Mouse (Mus musculus) cerebellum, adult 8-10 months (tissue): ENCODE measurements around the gene Rbm19.
"Not testable (repeated sequence)": the region's sequence is repeated elsewhere in the genome, so short reads cannot be mapped to it uniquely, and the experiment has no call there.

Source experiments
- DNase-seq: peaks from one replicate; pipeline ENCODE4 v3.0.0; 2022

Gene Rbm19

GRCm38 (mm10) chr5:120116261-120117050, at the start of gene Rbm19:
Gene Rbm19, plus strand, starts transcription at chr5:120116465.
- peak; percentile 91 for DNase-seq

- no peak for DNase-seq
Measured at GRCm38 (mm10) chr5:120067266-120067665, 49.0 kb upstream of the Rbm19 start.

DNA sequence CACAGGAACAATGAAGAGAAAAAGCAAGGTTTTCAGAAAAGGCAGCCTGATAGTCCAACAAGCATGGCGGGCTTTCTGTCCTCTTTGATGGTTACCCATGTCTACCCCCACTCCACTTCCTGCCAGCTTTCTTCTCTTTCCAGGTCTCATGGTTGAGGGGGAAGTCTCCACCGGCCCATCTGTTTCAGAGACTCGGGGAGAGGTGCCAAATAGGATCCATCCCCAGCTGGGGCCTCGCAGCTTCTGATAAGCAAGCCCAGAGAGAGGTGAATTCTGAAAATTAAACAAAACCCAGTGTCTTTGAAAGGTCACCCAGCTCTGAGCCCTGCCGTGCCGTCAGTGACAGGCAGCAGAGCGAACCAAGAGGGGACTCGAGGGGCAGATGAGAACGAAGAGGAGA, 42.2 kb upstream of the Rbm19 start:
- no peak for DNase-seq

GRCm38 (mm10) chr5:120080027-120080426, 36.2 kb upstream of the Rbm19 start:
- DNase-seq, result no peak

GRCm38 (mm10) chr5:120080468-120080867, 35.8 kb upstream of the Rbm19 start:
- DNase-seq, result no peak

GRCm38 (mm10) chr5:120088561-120088960, 27.7 kb upstream of the Rbm19 start:
- DNase-seq, result peak; percentile 75

GRCm38 (mm10) chr5:120094602-120095001, 21.7 kb upstream of the Rbm19 start:
- peak; percentile 20 for DNase-seq

DNA sequence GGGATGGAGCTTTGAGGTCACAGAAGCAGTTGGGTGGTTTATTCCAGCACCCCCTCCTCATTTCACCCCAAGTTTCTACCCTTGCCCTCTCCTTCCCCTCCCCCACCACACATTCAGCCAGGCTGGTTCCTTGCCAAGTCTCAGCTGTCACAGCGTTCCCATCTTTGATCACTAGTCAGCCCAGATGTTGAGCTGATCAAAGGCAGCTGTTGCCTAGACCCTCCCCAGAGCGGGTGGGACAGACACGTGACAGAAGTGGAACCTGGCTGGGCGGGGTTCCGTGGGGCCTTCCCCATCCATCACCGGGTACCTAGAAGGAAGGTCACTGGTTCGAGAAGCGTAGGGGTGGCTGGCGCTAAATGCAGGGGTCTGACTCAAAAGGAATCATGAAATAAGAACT, 19.2 kb upstream of the Rbm19 start:
- no peak for DNase-seq

- no peak for DNase-seq
Measured at GRCm38 (mm10) chr5:120100814-120101213, 15.5 kb upstream of the Rbm19 start.

GRCm38 (mm10) chr5:120102097-120102496, 14.2 kb upstream of the Rbm19 start:
- no peak for DNase-seq

DNA sequence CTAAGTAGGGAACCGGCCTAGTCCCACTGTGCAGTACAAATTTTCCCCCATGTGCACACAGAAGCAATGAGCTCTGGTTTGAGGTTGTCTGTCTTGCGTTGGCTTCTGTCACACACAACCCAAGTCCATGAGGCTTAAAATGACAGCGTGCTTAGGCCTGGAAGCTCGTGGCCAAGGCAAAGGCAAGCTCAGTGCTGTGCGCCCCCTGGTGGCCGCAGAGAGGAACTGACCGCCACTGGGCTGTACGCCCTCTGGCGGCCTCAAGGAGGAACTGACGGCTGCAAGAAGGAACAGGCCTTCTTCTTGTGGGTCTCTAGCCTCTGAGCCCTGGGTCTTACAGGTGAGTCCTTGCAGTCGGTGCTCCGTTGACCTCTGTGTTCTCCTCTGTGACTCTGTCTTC, 13.5 kb upstream of the Rbm19 start:
- no peak for DNase-seq

DNA sequence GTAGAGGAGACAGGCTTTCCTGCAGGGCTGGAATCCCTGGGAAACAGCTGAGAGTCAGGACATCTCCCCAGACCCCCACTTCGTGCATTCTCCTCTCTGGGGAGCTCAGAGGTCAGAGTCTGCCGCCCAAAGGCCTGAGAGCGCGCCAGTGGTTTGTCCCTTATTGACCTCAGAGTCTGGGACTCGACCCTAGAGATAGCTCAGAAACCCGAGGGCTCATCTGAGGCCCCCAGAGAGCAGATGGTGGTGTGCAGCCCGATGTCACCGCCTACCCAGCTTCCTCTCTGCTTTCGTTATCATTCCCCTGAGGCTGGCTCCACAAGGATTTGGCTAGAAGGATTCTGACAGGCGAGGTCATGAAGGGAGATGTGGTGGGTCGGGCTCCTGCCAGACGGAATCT, 12.8 kb upstream of the Rbm19 start:
- DNase-seq, result no peak

DNA sequence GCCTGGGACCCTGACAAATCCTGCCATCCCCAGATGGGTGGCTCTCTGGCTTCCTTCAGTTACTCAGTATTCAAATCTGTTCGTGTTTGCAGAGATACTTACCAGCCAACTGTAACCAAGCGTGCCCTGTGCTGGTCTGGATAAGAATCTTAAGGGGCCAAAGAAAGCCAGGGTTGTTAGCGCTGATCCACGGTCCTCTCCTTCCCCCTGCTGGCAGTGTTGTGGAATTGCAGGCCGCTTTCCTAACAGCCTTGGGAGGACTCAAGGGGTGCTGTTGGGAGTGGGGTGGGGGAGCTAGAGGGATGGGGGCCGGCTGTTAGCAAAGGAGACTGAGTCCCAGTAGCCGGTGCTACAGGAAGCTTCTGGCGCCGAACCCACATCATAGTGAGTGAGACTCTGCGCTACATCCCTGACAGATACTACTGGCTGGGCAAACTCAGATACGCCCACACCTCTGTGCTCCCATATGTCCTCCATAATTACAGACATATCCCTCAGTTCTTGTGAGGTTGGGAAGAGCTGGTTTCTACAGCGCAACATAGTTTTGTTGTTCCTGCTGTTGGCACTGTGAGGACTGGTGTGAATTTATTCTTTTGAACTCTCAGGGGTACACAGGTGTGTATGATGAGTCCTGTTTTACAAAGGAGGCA, 9.7 kb upstream of the Rbm19 start:
- DNase-seq, result no peak

DNA sequence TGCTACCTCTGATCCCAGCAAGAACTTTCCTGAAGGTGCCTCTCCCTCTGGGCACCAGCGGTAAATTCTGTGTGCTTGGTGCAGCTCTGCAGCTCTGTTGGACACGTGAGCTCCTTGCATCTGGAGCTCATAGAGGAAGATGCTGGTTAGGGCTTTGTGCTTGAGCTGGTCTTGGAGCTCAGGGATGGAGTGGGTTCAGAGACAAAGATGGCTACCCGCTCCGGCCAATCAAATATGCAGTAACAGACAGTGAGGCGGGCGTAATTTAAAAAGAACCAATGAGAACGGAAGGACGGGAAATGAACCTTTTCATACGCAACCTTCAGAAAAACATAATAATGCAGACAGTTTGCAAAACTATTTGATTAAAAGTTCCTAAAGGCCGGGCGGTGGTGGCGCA, 1.9 kb upstream of the Rbm19 start:
- no peak for DNase-seq

- not testable (repeated sequence) for DNase-seq
Measured at GRCm38 (mm10) chr5:120117161-120117560, 896 bp downstream of the Rbm19 start.

- no peak for DNase-seq
Measured at GRCm38 (mm10) chr5:120124881-120125690, 8.8 kb downstream of the Rbm19 start.

DNA sequence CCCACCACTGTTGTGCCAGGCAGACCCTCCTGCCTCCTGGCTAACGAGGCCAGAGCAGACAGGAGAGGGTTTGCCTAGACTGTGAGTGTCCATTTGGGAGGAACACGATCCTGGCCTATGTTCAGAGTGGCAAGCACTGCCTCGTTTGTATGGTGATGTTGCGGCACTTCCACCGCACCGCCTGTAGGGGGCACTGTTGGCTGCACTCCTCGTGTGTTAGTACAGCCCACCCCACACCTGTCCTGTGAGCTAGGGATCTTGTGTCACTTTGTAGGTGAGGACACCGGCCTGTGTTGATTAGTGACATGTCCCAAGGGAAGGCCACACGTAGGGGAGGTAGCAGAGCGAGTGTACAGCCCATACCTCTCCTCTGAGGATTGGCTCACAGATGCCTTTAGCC, 11.4 kb downstream of the Rbm19 start:
- DNase-seq, result no peak

DNA sequence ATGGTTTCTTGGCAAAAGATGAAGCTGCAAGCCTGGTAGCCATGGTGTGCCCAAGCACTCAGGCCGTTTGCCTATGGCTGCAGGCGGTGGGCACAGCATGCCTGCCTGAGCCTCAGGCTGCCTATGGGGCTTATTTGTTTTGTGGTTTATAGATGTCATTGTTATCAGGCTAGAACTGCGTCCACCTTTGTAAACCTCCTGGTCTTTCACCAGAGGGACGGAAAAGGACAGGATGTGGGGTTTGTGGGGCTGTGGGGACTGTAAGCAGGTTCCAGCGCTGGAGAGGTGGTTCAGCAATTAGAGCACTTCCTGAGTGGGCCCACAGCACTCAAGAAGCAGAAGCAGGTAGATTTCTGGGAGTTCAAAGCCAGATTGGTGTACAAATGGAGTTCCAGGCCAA, 12.2 kb downstream of the Rbm19 start:
- no peak for DNase-seq

DNA sequence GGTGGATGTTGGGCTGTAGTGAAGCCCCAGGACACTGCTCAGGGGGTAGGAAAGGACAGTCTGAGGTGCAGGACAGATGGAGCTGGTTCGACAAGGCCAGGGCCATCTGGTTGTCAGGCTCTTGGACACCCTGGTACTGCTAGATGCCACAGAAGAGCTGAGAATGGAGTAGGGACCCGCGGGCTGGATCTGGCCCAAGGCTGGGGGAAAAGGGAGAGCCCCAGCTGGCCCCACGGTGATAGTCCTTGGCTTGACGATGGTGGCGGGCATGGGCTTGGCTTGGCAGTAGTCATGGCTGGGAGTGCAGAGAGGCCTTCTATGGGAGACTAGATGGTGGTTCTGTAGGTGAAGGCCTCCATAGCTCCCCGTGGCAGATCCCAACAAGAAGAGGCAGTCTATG, 12.8 kb downstream of the Rbm19 start:
- DNase-seq, result no peak

DNA sequence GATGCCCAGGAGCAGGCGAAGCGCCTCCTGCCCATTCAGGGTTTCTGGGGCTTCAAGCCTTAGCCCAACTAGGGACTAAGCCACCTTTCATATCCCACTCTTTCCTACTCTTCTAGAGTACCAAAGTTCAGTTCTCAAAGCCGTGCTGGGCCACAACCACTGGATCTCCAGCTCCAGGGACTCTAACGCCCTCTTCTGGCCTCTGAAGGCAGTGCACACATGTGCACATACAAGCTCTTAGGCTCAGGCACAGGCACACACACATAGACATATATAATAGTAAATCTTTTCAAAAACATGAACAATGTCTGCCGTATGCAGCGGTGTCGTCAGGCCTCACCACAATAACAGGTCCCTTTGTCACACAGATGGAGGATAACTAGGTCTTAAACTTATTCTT, 13.5 kb downstream of the Rbm19 start:
- DNase-seq, result no peak

- DNase-seq, result no peak
Measured at GRCm38 (mm10) chr5:120130163-120130562, 13.9 kb downstream of the Rbm19 start.

DNA sequence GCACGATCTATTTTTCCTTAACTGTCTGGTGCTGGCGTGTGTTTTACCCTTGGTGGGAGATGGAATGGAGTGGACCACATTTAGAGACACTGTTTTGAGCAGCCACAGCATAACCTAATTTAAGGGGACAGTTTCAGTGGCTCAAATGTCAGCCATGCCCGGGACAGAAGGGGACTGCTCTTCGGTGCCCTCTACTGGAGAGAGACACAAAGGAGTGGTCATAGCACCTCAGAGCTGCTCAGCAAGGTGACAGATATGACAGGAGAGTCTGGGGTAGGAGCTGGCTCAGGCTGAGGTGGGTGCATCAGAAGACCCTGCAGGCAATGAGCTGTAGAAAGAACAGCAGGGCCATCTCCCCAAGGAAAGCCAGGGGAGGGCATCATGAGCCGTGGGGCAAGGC, 15.3 kb downstream of the Rbm19 start:
- no peak for DNase-seq

- peak; percentile 37 for DNase-seq
Measured at GRCm38 (mm10) chr5:120134000-120134399, 17.7 kb downstream of the Rbm19 start.

DNA sequence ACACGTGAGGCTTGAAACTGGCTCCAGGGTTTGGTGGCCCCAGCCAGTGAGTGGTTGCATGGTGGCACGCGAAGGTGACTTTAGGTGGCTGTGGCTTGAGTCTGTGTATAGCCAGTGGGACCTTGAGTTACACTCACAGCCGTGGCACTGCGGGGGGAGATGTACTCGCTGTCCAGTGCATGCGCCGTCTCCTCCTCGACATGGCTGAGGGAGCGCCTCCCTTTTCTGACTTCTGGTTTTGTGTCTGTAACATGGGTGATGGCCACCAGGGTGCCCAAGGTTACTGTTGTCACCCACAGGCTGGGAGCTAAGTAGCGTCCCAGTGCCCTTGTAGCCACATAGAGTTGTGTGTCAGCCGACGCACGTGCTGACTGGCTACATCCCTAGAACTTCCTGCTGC, 19.1 kb downstream of the Rbm19 start:
- DNase-seq, result no peak
